Mouse (Mus musculus) gonadal fat pad, adult 2 months (tissue): ENCODE measurements around the gene Nudt12. TPM values are rescaled to one million over a fixed set of nuclear protein-coding genes. Genes with fewer than 3 reads are reported as not detected.

ENCODE experiments used
- DNase-seq: peaks from one replicate; pipeline ENCODE4 v3.0.0-alpha.2; 2012; ENCODE audit warnings: low read depth
- polyA plus RNA-seq: library from polyadenylated mRNA; depleted of rRNA; stranded (reverse); fragments of >200 nt; gene quantifications from 2 replicates; pipeline ENCODE4 v1.2.3, GENCODE M21; 2012; rRNA removed

Gene Nudt12
- polyA plus RNA-seq = 5.3 and 9.1 TPM in 2 replicates

- DNase-seq = no peak
These were observed at the start of gene Nudt12 for GRCm38 (mm10) chr17:59013091-59013459. Gene Nudt12, minus strand, starts transcription at chr17:59013372.

- no peak for DNase-seq
These were observed 40.1 kb upstream of the Nudt12 start for GRCm38 (mm10) chr17:59053306-59053705.

GRCm38 (mm10) chr17:59039754-59040153, 26.6 kb upstream of the Nudt12 start:
- no peak for DNase-seq

- DNase-seq = no peak
These were observed 20.3 kb upstream of the Nudt12 start for GRCm38 (mm10) chr17:59033445-59033844.

- DNase-seq = no peak
These were observed 13.2 kb upstream of the Nudt12 start for GRCm38 (mm10) chr17:59026336-59026735.

- no peak for DNase-seq
These were observed 11.3 kb upstream of the Nudt12 start for GRCm38 (mm10) chr17:59024502-59024901.

GRCm38 (mm10) chr17:59023971-59024370, 10.8 kb upstream of the Nudt12 start:
- no peak for DNase-seq

GRCm38 (mm10) chr17:59018666-59019065, 5.5 kb upstream of the Nudt12 start:
- no peak for DNase-seq

- peak; percentile 91 for DNase-seq
These were observed 616 bp downstream of the Nudt12 start for GRCm38 (mm10) chr17:59012421-59013090.

- DNase-seq = peak; percentile 79
These were observed 1.4 kb downstream of the Nudt12 start for GRCm38 (mm10) chr17:59011546-59012307.

- no peak for DNase-seq
These were observed 21.9 kb downstream of the Nudt12 start, which contains the start of gene Pdzph1 for GRCm38 (mm10) chr17:58991275-58991674. Gene Pdzph1, minus strand, starts transcription at chr17:58991375.

- DNase-seq = no peak
These were observed 39.9 kb downstream of the Nudt12 start for GRCm38 (mm10) chr17:58973237-58973636.

- DNase-seq = peak; percentile 9
These were observed 53.3 kb downstream of the Nudt12 start for GRCm38 (mm10) chr17:58959905-58960304.

- no peak for DNase-seq
These were observed 56.1 kb downstream of the Nudt12 start for GRCm38 (mm10) chr17:58957055-58957454.

Other genes starting within 250 kb of the Nudt12 start
- gene Pdzph1, start 22.0 kb downstream of the Nudt12 start, polyA plus RNA-seq = 0.90 and 1.3 TPM in 2 replicates